Mouse (Mus musculus): ENCODE data around the gene Rnf220. TPM values are rescaled to one million over a fixed set of nuclear protein-coding genes. Genes with fewer than 3 reads are reported as not detected.

The Rnf220 gene
- polyA plus RNA-seq, 1 experiment from 2014 or later: 111 TPM

DNA sequence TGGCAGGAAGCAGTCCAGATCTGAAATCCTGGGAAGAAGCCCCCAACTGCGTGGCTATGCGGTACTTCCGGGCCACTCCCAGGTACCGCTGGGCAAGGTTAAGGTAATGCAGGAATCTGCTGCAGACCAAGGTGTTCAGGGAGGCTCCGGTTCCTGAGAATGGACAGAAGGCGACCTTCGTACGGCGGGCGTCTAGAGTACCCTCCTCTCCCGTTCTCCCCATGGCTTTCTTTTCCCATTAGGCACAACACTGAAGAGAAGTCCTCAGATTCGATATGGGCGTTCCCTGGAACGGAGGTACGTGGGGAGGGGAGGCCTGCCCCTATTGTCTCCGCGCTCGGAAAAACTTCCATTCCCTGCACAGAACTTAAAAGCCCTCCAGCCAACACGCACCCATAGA lies 129.5 kb downstream of the Rnf220 start:
- Histone ChIP-seq H3K27ac (no peak overlapping the region), H3K9ac (no peak overlapping the region), H3K4me2 (replicated peaks) (no peak overlapping the region), H3K27me3 (peaks cover 98% of the 10 kb centered on the region), H3K9me3 (replicated peaks) (no peaks in the 10 kb centered on the region), H3K4me3 (no peak overlapping the region), H3K4me1 (peaks cover 10% of the 10 kb centered on the region), H3K36me3 (no peaks in the 10 kb centered on the region)
- WGBS: 74% methylated on average over 19 of the region's 19 CpGs
- no peak for ATAC-seq (ENCODE audit: low FRiP score)

DNA sequence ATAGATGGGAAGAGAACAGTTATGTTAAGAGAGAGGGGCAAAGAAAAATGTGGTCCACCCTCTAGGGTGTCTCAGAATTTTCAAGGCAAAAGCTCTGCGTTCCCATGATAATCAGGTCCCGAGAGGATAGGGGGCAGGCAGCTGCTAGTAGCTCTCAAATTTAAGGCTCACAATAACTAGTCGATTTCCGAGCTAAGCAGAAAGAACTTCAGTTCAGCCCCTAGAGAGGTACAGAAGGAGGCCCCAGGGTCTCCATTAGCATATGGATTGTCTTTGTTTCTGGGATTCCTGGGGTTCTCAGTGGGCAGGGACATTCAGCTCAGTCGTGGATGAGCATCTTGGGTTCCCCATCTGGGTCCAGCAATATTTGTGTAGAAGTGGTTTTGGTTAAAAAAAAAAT lies 134.8 kb downstream of the Rnf220 start:
- no peaks in the 10 kb centered on the region for H3K9me3 ChIP-seq (replicated peaks)
- peaks cover 93% of the 10 kb centered on the region for H3K27me3 ChIP-seq
- ATAC-seq (ENCODE audit: low FRiP score): no peak
- no peak overlapping the region for H3K27ac ChIP-seq
- no peak overlapping the region for H3K4me2 ChIP-seq (replicated peaks)
- H3K4me3 ChIP-seq: no peak overlapping the region
- no peaks in the 10 kb centered on the region for H3K36me3 ChIP-seq
- 12% methylated on average over 5 of the region's 5 CpGs for WGBS
- H3K4me1 ChIP-seq: peaks cover 21% of the 10 kb centered on the region
- no peak overlapping the region for H3K9ac ChIP-seq

DNA sequence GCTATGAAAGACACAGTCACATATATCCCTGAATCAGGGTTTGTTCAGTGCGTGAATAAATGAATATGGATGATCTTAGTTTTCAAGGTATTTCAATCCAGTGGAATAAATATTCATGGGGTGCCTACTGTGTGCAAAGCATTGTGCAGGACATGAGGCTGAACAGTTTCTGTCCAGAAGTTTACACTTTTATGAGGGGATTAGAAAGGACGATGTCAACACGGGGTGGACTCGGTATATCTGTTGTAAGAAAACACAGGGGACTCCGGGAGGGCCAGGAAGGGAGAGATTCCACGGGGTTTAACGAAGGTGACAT lies 135.3 kb downstream of the Rnf220 start:
- Histone ChIP-seq H3K9me3 (replicated peaks) (no peaks in the 10 kb centered on the region), H3K4me1 (peaks cover 21% of the 10 kb centered on the region), H3K27ac (no peak overlapping the region), H3K27me3 (peaks cover 93% of the 10 kb centered on the region), H3K36me3 (no peaks in the 10 kb centered on the region), H3K4me3 (no peak overlapping the region), H3K4me2 (replicated peaks) (no peak overlapping the region), H3K9ac (no peak overlapping the region)
- no peak for ATAC-seq (ENCODE audit: low FRiP score)
- WGBS: 12% methylated on average over 7 of the region's 7 CpGs

DNA sequence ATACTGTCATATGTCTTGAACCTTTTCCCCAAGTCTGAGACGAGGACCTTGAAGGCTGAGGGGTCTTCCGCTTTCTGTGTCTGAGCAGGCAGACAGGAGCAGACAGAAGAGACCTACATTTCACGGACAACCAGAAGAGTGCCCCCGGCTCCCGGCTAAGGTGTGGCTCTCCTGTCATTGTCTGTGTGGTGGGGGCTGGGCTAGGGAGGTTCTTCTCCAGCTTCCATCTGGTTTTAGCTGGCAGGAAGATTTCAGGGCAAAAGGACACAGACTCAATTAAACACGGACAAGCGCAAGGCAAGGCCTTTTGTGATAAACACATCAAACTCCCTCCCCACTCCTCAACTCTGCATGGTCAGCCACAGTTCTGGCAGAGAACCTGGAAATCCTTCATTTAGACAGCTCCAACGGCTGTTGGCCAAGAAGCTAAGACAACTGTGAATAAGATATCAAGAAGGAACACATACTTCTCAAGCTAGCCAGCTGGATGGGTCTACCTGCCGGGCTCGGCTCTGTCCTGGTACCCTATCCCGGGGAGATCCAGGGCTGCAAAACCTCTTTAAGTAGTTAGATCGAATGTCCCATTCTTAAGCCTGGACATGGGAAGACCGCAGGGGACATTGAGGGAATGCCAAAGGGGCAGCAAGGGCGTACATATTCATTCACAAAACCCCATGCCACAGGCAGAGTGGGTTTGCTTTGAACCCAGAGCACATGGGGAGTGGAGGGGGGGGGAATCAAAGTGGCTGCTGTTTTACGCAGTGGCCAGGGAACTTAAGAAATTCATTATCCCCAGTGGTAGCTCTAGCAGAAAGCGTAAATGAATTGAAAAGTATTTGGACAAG lies 135.9 kb downstream of the Rnf220 start:
- Histone ChIP-seq H3K4me1 (peaks cover 21% of the 10 kb centered on the region), H3K27me3 (peaks cover 96% of the 10 kb centered on the region), H3K36me3 (no peaks in the 10 kb centered on the region), H3K4me3 (no peak overlapping the region), H3K27ac (0 out of 2 replicates have a peak overlapping the region, but pooled peaks have one; percentile 9), H3K9me3 (replicated peaks) (no peaks in the 10 kb centered on the region), H3K9ac (no peak overlapping the region), H3K4me2 (replicated peaks) (no peak overlapping the region)
- WGBS: 46% methylated on average over 16 of the region's 16 CpGs
- no peak for ATAC-seq (ENCODE audit: low FRiP score)

DNA sequence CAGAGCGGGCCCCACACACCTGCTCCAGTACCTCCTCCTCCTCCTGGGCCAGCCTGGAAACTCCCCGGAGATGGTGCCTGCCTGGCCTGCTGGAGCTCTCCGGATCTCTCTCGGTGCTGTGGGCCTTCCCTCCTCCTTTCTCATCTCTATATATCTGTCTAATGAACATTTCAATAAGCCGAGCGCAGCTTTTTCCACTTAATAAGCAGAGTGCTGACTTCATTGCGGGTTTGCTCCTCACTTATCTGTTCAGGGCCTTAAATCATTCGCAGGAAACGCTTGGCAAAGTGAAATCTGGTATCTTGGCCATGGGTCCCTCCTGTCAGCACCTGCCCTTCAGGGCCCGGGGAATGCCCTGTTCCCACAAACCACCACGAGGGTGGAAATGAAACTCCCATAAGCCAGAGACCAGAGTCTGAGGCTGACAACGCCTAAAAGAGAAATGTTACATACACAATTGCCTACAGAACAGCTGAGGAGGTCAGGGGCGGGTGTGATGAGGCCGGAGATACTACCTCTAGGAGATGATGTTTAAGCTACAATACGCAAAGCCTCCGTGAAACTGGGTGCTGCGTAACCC lies 137.0 kb downstream of the Rnf220 start:
- Histone ChIP-seq H3K36me3 (no peaks in the 10 kb centered on the region), H3K27me3 (peaks cover 95% of the 10 kb centered on the region)
- 81% methylated on average over 17 of the region's 17 CpGs for WGBS

DNA sequence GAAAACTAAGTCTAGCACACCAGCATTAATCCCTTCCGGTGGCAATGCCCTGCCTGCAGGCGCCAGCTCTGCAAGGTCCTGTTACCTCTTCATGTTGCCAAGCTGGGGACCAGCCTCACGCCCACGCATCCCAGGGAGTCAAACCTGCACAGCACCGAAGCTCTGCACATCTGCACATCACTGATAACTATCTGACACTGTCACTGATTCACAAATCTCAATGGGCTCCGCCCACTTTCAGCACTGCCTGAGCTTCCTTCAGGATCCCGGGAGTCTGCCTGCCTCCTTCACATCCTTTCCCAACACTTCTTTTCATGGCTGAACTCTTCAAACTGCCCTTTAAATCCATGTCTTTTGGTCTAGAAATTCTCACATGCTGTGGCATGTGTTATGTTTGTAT lies 138.9 kb downstream of the Rnf220 start:
- Histone ChIP-seq H3K27me3 (peaks cover 90% of the 10 kb centered on the region), H3K4me1 (peaks cover 30% of the 10 kb centered on the region)
- ATAC-seq (ENCODE audit: low FRiP score): no peak

More for the DNA sequence above, 137.0 kb downstream of the Rnf220 start:
- H3K27ac ChIP-seq: no peak overlapping the region
- H3K9me3 ChIP-seq (replicated peaks): no peaks in the 10 kb centered on the region
- ATAC-seq (ENCODE audit: low FRiP score): no peak
- no peak overlapping the region for H3K4me2 ChIP-seq (replicated peaks)
- peaks cover 21% of the 10 kb centered on the region for H3K4me1 ChIP-seq
- H3K9ac ChIP-seq: no peak overlapping the region
- H3K4me3 ChIP-seq: no peak overlapping the region

DNA sequence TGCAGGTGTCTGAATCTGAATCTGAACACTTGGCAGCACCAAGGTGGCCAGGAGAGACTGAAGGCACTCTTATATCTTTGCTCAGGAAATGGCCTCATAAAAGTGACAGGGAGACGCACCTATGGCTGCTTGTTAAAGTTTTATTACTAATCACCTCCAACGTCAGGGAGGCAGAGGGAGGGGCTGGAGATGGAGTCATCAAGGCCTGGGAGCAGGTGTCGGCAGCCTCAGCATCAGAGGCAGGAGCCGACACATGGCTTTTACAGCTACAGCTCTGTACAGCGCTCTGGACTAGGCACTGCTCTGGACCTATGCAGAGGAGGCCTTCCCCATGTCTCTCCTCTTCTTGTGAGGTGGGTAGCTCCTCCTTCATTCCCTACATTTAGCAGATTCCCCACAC lies 139.7 kb downstream of the Rnf220 start:
- Histone ChIP-seq H3K4me1 (peaks cover 33% of the 10 kb centered on the region), H3K27me3 (peaks cover 90% of the 10 kb centered on the region), H3K27ac (no peak overlapping the region), H3K36me3 (no peaks in the 10 kb centered on the region), H3K4me3 (no peak overlapping the region), H3K4me2 (replicated peaks) (no peak overlapping the region), H3K9me3 (replicated peaks) (no peaks in the 10 kb centered on the region), H3K9ac (no peak overlapping the region)
- WGBS: 73% methylated on average over 5 of the region's 5 CpGs
- ATAC-seq (ENCODE audit: low FRiP score): no peak

More for the DNA sequence above, 138.9 kb downstream of the Rnf220 start:
- Histone ChIP-seq H3K9ac (no peak overlapping the region), H3K36me3 (no peaks in the 10 kb centered on the region), H3K4me3 (no peak overlapping the region), H3K27ac (no peak overlapping the region), H3K9me3 (replicated peaks) (no peaks in the 10 kb centered on the region), H3K4me2 (replicated peaks) (no peak overlapping the region)
- WGBS: 74% methylated on average over 7 of the region's 7 CpGs

DNA sequence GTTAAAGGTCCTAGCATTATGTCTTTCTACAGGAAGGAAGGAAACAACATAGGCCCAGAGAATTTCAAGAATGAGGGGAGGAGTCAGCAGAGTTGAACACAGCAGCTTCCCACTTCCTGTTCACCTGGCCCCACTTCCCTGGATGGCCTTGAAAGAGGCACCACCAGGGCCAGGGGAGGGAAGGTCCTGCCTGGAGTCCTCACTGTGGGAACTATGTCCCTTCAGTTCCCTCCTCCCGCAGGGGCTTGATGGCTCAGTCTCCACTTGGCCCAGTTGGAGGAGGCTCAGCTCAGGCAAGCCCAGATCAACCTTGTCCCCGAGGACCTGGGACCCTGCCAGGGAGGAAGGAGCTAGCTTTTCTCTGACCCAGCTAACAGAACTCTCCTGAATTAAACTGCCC lies 140.6 kb downstream of the Rnf220 start:
- Histone ChIP-seq H3K4me3 (no peak overlapping the region), H3K27ac (no peak overlapping the region), H3K9ac (no peak overlapping the region), H3K4me2 (replicated peaks) (no peak overlapping the region), H3K36me3 (no peaks in the 10 kb centered on the region), H3K4me1 (peaks cover 24% of the 10 kb centered on the region), H3K9me3 (replicated peaks) (no peaks in the 10 kb centered on the region), H3K27me3 (peaks cover 93% of the 10 kb centered on the region)
- 66% methylated on average over 2 of the region's 2 CpGs for WGBS
- ATAC-seq (ENCODE audit: low FRiP score): no peak

DNA sequence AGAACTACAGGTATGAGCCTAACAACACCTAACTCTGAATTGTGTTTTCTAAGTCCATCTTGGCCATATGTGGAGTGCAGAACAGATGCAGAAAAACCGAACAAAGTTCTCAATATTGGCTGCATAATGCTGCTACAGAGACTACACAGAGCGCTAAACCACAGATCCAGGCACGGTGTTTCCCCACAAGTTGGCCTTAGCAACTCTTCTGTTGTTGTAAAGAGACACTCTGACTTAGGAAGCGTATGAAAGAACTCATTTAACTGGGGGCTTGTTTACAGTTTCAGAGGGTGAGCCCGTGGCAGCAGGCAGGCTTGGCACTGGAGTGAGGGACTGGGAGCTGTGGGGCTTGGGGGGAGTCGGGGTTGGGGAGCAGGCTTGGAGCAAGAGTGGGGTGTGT lies 142.2 kb downstream of the Rnf220 start:
- H3K9me3 ChIP-seq (replicated peaks): no peaks in the 10 kb centered on the region
- no peaks in the 10 kb centered on the region for H3K36me3 ChIP-seq
- no peak for ATAC-seq (ENCODE audit: low FRiP score)
- WGBS: 71% methylated on average over 6 of the region's 6 CpGs
- no peak overlapping the region for H3K9ac ChIP-seq
- H3K4me3 ChIP-seq: no peak overlapping the region
- peaks cover 26% of the 10 kb centered on the region for H3K4me1 ChIP-seq
- H3K27me3 ChIP-seq: peaks cover 87% of the 10 kb centered on the region
- H3K27ac ChIP-seq: no peak overlapping the region
- no peak overlapping the region for H3K4me2 ChIP-seq (replicated peaks)

DNA sequence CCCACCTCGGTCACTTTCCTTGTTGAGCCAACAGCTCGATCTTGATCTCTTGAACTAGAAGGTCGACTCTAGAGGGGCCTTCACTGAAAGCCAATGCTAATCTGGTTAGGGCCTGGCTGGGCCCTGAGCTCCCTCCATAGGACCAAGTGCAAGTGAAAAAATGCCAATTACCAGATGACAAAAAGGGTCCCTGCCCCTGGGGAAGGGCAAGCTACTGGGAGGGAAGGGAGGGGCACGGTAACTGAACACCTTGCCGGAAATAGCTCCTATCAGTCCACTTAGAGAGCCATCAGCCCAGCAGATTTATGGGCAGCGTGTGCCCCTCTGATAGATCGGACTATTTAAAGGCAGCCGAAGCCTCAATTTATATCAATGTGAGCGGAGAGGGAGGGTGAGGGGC lies 143.9 kb downstream of the Rnf220 start:
- no peak for ATAC-seq (ENCODE audit: low FRiP score)
- H3K9me3 ChIP-seq (replicated peaks): no peaks in the 10 kb centered on the region
- no peak overlapping the region for H3K4me3 ChIP-seq
- H3K36me3 ChIP-seq: no peaks in the 10 kb centered on the region
- H3K27ac ChIP-seq: no peak overlapping the region
- H3K27me3 ChIP-seq: peaks cover 84% of the 10 kb centered on the region
- peaks cover 32% of the 10 kb centered on the region for H3K4me1 ChIP-seq
- H3K9ac ChIP-seq: no peak overlapping the region
- H3K4me2 ChIP-seq (replicated peaks): no peak overlapping the region
- 73% methylated on average over 9 of the region's 9 CpGs for whole genome bisulfite sequencing

DNA sequence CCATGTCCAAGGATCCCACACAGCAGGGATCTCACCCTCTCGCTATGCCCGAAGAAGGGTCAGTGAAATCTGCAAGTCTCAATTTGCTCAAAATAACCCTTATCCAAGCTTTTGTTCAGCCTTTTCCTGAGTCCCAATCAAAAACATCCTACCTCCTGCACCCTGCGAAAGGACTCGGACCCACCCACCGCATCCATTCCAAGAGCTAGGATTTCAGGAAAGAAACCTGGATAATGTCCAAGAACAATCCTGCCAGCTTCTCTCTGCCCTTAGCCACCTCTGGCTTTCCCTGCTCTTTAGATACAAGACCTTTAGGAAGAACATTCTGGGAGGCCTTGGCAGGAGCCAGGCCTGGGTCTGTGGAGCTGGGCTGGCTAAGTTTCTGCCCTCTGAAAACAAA lies 144.8 kb downstream of the Rnf220 start:
- 76% methylated on average over 5 of the region's 5 CpGs for WGBS
- H3K4me3 ChIP-seq: no peak overlapping the region
- peaks cover 32% of the 10 kb centered on the region for H3K4me1 ChIP-seq
- no peak overlapping the region for H3K4me2 ChIP-seq (replicated peaks)
- peaks cover 81% of the 10 kb centered on the region for H3K27me3 ChIP-seq
- H3K27ac ChIP-seq: no peak overlapping the region
- no peaks in the 10 kb centered on the region for H3K36me3 ChIP-seq
- no peak for ATAC-seq (ENCODE audit: low FRiP score)
- H3K9me3 ChIP-seq (replicated peaks): no peaks in the 10 kb centered on the region
- no peak overlapping the region for H3K9ac ChIP-seq

DNA sequence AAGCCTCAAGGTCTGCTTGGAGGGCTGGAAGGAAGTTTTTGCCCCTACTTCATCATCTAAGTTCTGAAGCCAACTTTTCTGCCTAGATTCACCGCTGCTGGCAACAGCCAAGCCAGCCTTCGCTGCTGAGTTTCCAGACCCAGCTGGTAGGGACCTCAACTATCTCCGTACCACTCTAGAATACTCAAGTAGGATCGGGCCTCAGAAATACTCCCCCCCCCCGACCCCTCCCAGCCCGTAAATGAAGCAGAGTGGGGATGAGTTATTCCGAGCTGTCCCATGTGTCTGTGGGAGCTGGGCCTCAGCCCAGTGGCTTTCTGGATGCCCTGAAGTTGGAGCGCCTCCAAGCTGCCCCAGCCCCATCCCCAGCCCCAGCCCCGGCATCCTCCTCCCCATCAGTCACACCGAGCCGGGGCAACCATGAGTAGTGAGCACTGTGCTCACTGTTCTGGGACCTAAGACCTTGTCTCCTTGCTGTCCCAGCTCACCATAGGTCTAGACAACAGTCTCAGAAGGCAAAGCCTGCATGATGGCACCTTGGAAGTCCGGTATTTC lies 146.6 kb downstream of the Rnf220 start:
- Histone ChIP-seq H3K4me2 (replicated peaks) (no peak overlapping the region), H3K36me3 (no peaks in the 10 kb centered on the region), H3K27ac (no peak overlapping the region), H3K9ac (no peak overlapping the region), H3K27me3 (peaks cover 77% of the 10 kb centered on the region), H3K4me3 (no peak overlapping the region), H3K4me1 (peaks cover 32% of the 10 kb centered on the region), H3K9me3 (replicated peaks) (no peaks in the 10 kb centered on the region)
- 77% methylated on average over 12 of the region's 12 CpGs for WGBS
- no peak for ATAC-seq (ENCODE audit: low FRiP score)

DNA sequence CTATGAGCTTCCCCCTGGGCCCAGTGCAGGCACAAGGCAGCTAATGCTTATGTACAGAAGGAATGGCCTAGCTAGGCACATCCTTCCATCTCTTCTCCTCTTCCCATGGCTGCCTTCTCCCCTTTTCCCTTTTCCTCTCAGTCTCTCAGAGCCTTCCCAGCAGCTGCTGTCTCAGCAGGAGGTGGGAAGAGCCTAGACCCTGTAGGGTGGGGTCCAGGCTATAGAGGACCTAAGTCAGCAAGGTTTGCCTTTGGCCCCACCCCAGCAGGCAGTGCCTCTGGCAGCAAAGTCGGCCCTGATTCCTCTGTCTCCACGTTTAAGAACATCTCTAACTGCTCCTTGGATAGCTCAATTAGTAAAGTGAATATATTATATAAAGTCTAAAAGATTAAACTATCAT lies 147.5 kb downstream of the Rnf220 start:
- Histone ChIP-seq H3K4me3 (no peak overlapping the region), H3K4me2 (replicated peaks) (no peak overlapping the region), H3K9me3 (replicated peaks) (no peaks in the 10 kb centered on the region), H3K27me3 (peaks cover 77% of the 10 kb centered on the region), H3K36me3 (no peaks in the 10 kb centered on the region), H3K9ac (no peak overlapping the region), H3K4me1 (peaks cover 32% of the 10 kb centered on the region), H3K27ac (no peak overlapping the region)
- 19% methylated on average over 2 of the region's 2 CpGs for WGBS
- ATAC-seq (ENCODE audit: low FRiP score): no peak

Measured in hindbrain, embryonic 12.5 days (tissue).